Mouse (Mus musculus) embryonic facial prominence, embryonic 14.5 days (tissue): ENCODE measurements around the gene D17H6S53E. TPM values are rescaled to one million over a fixed set of nuclear protein-coding genes. Genes with fewer than 3 reads are reported as not detected.

Experiments used
- ATAC-seq: fragments of 200-750 bp; cut with Nextera tagmentation; 2 replicates; pipeline ENCODE4 v1.8.0; 2017; ENCODE audit warnings: low read depth, moderate number of reproducible peaks, moderate TSS enrichment
- DNase-seq: peaks from one replicate; pipeline ENCODE4 v3.0.0-alpha.2; 2015; ENCODE audit warnings: low spot score
- H3K27ac ChIP-seq: fragments of 300-500 bp; sonication (generic); replicated peaks from 2 replicates; pipeline ENCODE4 v1.5.1; 2014; ENCODE audit warnings: low read depth, mild to moderate bottlenecking, low read length, moderate library complexity
- H3K27me3 ChIP-seq: fragments of 300-500 bp; sonication (generic); replicated peaks from 2 replicates; pipeline ENCODE4 v1.6.1; 2014; ENCODE audit warnings: low read length; ENCODE audit not compliant: control insufficient read depth, insufficient read depth
- H3K36me3 ChIP-seq: fragments of 300-500 bp; sonication (generic); 2 replicates; pipeline ENCODE4 v1.6.1; 2014; ENCODE audit warnings: low read length, mixed read lengths; ENCODE audit not compliant: control insufficient read depth, insufficient read depth
- H3K4me1 ChIP-seq: fragments of 300-500 bp; sonication (generic); 2 replicates; pipeline ENCODE4 v1.6.1; 2014; ENCODE audit warnings: antibody characterized with exemption, low read length; ENCODE audit not compliant: control insufficient read depth, insufficient read depth
- H3K4me2 ChIP-seq: fragments of 300-500 bp; sonication (generic); 2 replicates; pipeline ENCODE4 v1.6.1; 2014; ENCODE audit warnings: low read depth, mild to moderate bottlenecking, low read length, moderate library complexity, mixed read lengths
- H3K4me3 ChIP-seq: fragments of 300-500 bp; sonication (generic); 2 replicates; pipeline ENCODE4 v1.5.1; 2014; ENCODE audit warnings: low read depth, mild to moderate bottlenecking, low read length
- H3K9ac ChIP-seq: fragments of 300-500 bp; sonication (generic); 2 replicates; pipeline ENCODE4 v1.6.1; 2014; ENCODE audit warnings: low read depth, mild to moderate bottlenecking, low read length, moderate library complexity, mixed read lengths
- H3K9me3 ChIP-seq: fragments of 300-500 bp; sonication (generic); 2 replicates; pipeline ENCODE4 v1.6.1; 2016; ENCODE audit warnings: low read length; ENCODE audit not compliant: control insufficient read depth
- WGBS: fragments of 180-500 bp; shearing (Covaris S2); extraction: QIAGEN DNeasy Blood & Tissue Kit; methylation state at CpG from one replicate; pipeline ENCODE4 v1.1.7; 2014; 5-methylcytosine and 5-hydroxymethylcytosine counted together
- polyA plus RNA-seq: library from polyadenylated mRNA; unstranded; fragments of >200 nt; fragmentation: Nextera tagmentation; extraction: Ambion mirVana; gene quantifications from 2 replicates; pipeline ENCODE4 v1.2.1, GENCODE M21; 2014

The D17H6S53E gene
- polyA plus RNA-seq, 1 experiment from 2014 or later = 5.6 TPM

DNA sequence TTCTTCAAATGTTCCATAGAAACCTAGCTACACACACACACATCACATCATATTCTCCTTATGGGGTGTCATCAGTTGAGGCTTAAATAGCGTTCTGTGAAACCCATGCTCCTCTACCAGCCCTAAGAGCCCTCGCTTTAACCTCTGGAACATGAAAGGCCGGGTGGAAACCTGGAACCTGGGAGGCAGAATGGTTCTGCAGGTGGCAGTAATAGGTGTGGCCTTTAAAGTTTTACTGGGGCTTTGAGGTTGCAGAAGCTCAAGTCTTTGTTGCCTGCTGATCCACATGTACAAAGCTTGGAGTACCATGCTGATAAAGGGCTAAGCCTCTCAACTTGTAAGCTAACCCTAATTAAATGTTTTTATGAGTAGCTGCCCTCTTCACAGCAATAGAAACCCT, 21.2 kb downstream of the D17H6S53E start:
- Histone ChIP-seq H3K4me1 (no peaks in the 10 kb centered on the region), H3K27me3 (no peaks in the 10 kb centered on the region), H3K4me2 (no peak overlapping the region), H3K36me3 (peaks cover 98% of the 10 kb centered on the region), H3K9me3 (no peaks in the 10 kb centered on the region), H3K27ac (no peak overlapping the region), H3K4me3 (no peak overlapping the region), H3K9ac (no peak overlapping the region)
- WGBS = 47% methylated on average over 3 of the region's 3 CpGs
- ATAC-seq (no peak), DNase-seq (no peak)

GRCm38 (mm10) chr17:35147922-35148639, 21.9 kb downstream of the D17H6S53E start:
- no peaks in the 10 kb centered on the region for H3K27me3 ChIP-seq
- H3K4me2 ChIP-seq = no peak overlapping the region
- H3K9me3 ChIP-seq = no peaks in the 10 kb centered on the region
- H3K4me1 ChIP-seq = no peaks in the 10 kb centered on the region
- ATAC-seq = no peak
- 73% methylated on average over 5 of the region's 5 CpGs for WGBS
- no peak for DNase-seq
- H3K36me3 ChIP-seq = peaks cover 98% of the 10 kb centered on the region
- no peak overlapping the region for H3K4me3 ChIP-seq
- H3K9ac ChIP-seq = no peak overlapping the region
- H3K27ac ChIP-seq = 0 out of 2 replicates have a peak overlapping the region, but pooled peaks have one; percentile 15

GRCm38 (mm10) chr17:35152121-35152520, 25.9 kb downstream of the D17H6S53E start:
- peaks cover 98% of the 10 kb centered on the region for H3K36me3 ChIP-seq
- no peak overlapping the region for H3K4me2 ChIP-seq
- no peaks in the 10 kb centered on the region for H3K9me3 ChIP-seq
- no peak overlapping the region for H3K27ac ChIP-seq
- no peak overlapping the region for H3K9ac ChIP-seq
- no peaks in the 10 kb centered on the region for H3K27me3 ChIP-seq
- ATAC-seq = no peak
- DNase-seq = no peak
- 95% methylated on average over 4 of the region's 4 CpGs for WGBS
- H3K4me1 ChIP-seq = no peaks in the 10 kb centered on the region
- H3K4me3 ChIP-seq = no peak overlapping the region

GRCm38 (mm10) chr17:35153077-35153476, 26.9 kb downstream of the D17H6S53E start:
- ATAC-seq = no peak
- Histone ChIP-seq H3K4me3 (no peak overlapping the region), H3K9me3 (no peaks in the 10 kb centered on the region), H3K36me3 (peaks cover 98% of the 10 kb centered on the region), H3K4me2 (no peak overlapping the region), H3K9ac (no peak overlapping the region), H3K27me3 (no peaks in the 10 kb centered on the region), H3K4me1 (no peaks in the 10 kb centered on the region), H3K27ac (no peak overlapping the region)
- WGBS = 87% methylated on average over 9 of the region's 9 CpGs
- no peak for DNase-seq

GRCm38 (mm10) chr17:35153931-35154330, 27.8 kb downstream of the D17H6S53E start:
- Histone ChIP-seq H3K4me1 (no peaks in the 10 kb centered on the region), H3K27me3 (no peaks in the 10 kb centered on the region), H3K9ac (no peak overlapping the region), H3K4me3 (no peak overlapping the region), H3K9me3 (no peaks in the 10 kb centered on the region), H3K36me3 (peaks cover 98% of the 10 kb centered on the region), H3K27ac (0 out of 2 replicates have a peak overlapping the region, but pooled peaks have one; percentile 30), H3K4me2 (no peak overlapping the region)
- 60% methylated on average over 3 of the region's 4 CpGs for WGBS
- ATAC-seq = 0 out of 2 replicates have a peak, but pooled peaks have one; percentile 13
- DNase-seq = peak; percentile 56

DNA sequence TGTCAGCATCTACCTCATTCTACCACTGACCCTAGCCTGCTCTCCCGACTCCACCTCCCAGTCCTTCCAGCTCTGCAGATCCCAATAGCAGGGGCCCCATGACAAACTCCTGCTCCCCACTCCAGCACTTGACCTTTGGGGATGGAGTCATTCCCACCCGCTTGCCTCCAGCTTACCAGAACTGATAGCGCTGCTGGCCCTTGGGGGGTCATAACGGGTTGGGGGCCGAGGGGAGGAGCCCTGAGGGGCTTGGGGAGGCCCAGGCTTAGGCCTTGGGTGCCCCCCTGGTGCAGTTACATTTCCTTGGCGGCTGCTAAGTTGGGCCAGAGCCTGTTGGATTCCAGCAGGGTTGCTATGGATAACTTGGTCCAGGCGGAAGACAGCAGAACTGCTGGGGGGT, 28.4 kb downstream of the D17H6S53E start:
- 0 out of 2 replicates have a peak, but pooled peaks have one; percentile 3 for ATAC-seq

DNA sequence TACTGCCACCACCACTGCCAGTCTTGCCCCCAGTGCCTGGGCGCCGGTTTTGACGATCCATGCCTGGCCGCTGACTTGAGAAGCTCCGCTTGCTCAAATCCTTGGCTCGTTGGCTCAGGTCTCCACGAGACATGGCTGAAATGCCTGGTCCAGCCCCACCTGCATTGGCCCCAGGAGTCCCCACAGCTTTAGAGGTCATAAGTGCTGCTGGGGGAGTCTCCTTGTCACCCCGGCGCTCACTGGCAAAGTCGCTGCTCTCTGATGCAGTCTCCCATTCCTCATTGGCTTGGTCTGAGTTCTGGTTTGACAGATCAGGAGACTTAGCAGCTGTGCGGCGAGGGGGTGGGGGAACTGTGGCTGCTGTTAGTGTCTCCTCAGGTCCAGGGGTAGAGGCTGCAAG, 29.3 kb downstream of the D17H6S53E start:
- Histone ChIP-seq H3K4me3 (no peak overlapping the region), H3K9ac (peak overlapping the region; percentile 46; the same call in 1 of the 2 replicates), H3K9me3 (no peaks in the 10 kb centered on the region), H3K27me3 (no peaks in the 10 kb centered on the region), H3K36me3 (peaks cover 98% of the 10 kb centered on the region), H3K4me1 (no peaks in the 10 kb centered on the region), H3K4me2 (no peak overlapping the region), H3K27ac (peak overlapping the region; percentile 5; the same call in 1 of the 2 replicates)
- ATAC-seq = no peak
- WGBS = 92% methylated on average over 12 of the region's 12 CpGs
- no peak for DNase-seq

More for the DNA sequence above, 28.4 kb downstream of the D17H6S53E start:
- no peak for DNase-seq
- no peak overlapping the region for H3K9ac ChIP-seq
- H3K4me1 ChIP-seq = no peaks in the 10 kb centered on the region
- H3K27ac ChIP-seq = 0 out of 2 replicates have a peak overlapping the region, but pooled peaks have one; percentile 30
- H3K27me3 ChIP-seq = no peaks in the 10 kb centered on the region
- 89% methylated on average over 7 of the region's 7 CpGs for WGBS
- no peak overlapping the region for H3K4me3 ChIP-seq
- no peak overlapping the region for H3K4me2 ChIP-seq
- H3K9me3 ChIP-seq = no peaks in the 10 kb centered on the region
- peaks cover 98% of the 10 kb centered on the region for H3K36me3 ChIP-seq

- ATAC-seq (no peak), DNase-seq (no peak)
- 90% methylated on average over 33 of the region's 33 CpGs for WGBS
- Histone ChIP-seq H3K4me2 (no peak overlapping the region), H3K27ac (no peak overlapping the region), H3K4me3 (no peak overlapping the region), H3K36me3 (peaks cover 100% of the 10 kb centered on the region), H3K9me3 (no peaks in the 10 kb centered on the region), H3K4me1 (no peaks in the 10 kb centered on the region), H3K9ac (no peak overlapping the region), H3K27me3 (no peaks in the 10 kb centered on the region)
Measured at GRCm38 (mm10) chr17:35156461-35157200, 30.5 kb downstream of the D17H6S53E start.
